Mouse (Mus musculus) stomach, postnatal 0 days (tissue): ENCODE measurements at regions not wholly inside any gene's neighbourhood (a gene's known extent, or its start where the extent isn't known, plus 50 kb on each side); places are given as distances from the start of the nearest gene placed in this dataset.
"Not testable (repeated sequence)": the region's sequence is repeated elsewhere in the genome, so short reads cannot be mapped to it uniquely, and the experiment has no call there.

ENCODE experiments used
- CTCF ChIP-seq: IDR thresholded peaks from 2 replicates; pipeline ENCODE4 v1.5.1; 2016; ENCODE audit warnings: antibody characterized with exemption, low read depth, mild to moderate bottlenecking, moderate library complexity
- EP300 ChIP-seq: optimal IDR thresholded peaks from 2 replicates; pipeline ENCODE3; 2016; ENCODE audit warnings: antibody characterized with exemption

- not testable (repeated sequence) for TF ChIP-seq CTCF, EP300
These were observed 83.5 kb upstream of the Rbbp6 start for GRCm38 (mm10) chr7:122881890-122882500.
